Mouse (Mus musculus) heart, embryonic 15.5 days (tissue): ENCODE results near the gene Usp32. TPM values are rescaled to one million over a fixed set of nuclear protein-coding genes. Genes with fewer than 3 reads are reported as not detected.

Source experiments
- ATAC-seq: fragments of 200-750 bp; cut with Nextera tagmentation; replicated peaks from 2 replicates; pipeline ENCODE4 v1.8.0; 2017; ENCODE audit warnings: low read depth, moderate TSS enrichment; ENCODE audit not compliant: insufficient number of reproducible peaks, insufficient read depth, low FRiP score
- H3K27ac ChIP-seq: fragments of 300-500 bp; sonication (generic); 2 replicates; pipeline ENCODE4 v1.5.1; 2015; ENCODE audit warnings: mild to moderate bottlenecking, inconsistent platforms
- H3K27me3 ChIP-seq: fragments of 300-500 bp; sonication (generic); 2 replicates; pipeline ENCODE4 v1.6.1; 2015; ENCODE audit warnings: inconsistent platforms
- H3K36me3 ChIP-seq: fragments of 300-500 bp; sonication (generic); 2 replicates; pipeline ENCODE4 v1.6.1; 2015; ENCODE audit warnings: mild to moderate bottlenecking, inconsistent platforms
- H3K4me1 ChIP-seq: fragments of 300-500 bp; sonication (generic); replicated peaks from 2 replicates; pipeline ENCODE4 v1.6.1; 2015; ENCODE audit warnings: inconsistent platforms
- H3K4me2 ChIP-seq: fragments of 300-500 bp; sonication (generic); 2 replicates; pipeline ENCODE4 v1.6.1; 2015; ENCODE audit warnings: inconsistent platforms, mild to moderate bottlenecking, moderate library complexity
- H3K4me3 ChIP-seq: fragments of 300-500 bp; sonication (generic); 2 replicates; pipeline ENCODE4 v1.5.1; 2015; ENCODE audit warnings: mild to moderate bottlenecking, inconsistent platforms
- H3K9ac ChIP-seq: fragments of 300-500 bp; sonication (generic); 2 replicates; pipeline ENCODE4 v1.6.1; 2015; ENCODE audit warnings: mild to moderate bottlenecking, inconsistent platforms
- H3K9me3 ChIP-seq: fragments of 300-500 bp; sonication (generic); replicated peaks from 2 replicates; pipeline ENCODE4 v1.6.1; 2016; ENCODE audit warnings: inconsistent platforms
- WGBS: fragments of 180-500 bp; shearing (Covaris S2); methylation state at CpG from one replicate; pipeline ENCODE4 v1.1.7; 2015; ENCODE audit warnings: mixed read lengths; 5-methylcytosine and 5-hydroxymethylcytosine counted together
- polyA plus RNA-seq: library from polyadenylated mRNA; unstranded; fragments of >200 nt; fragmentation: Nextera tagmentation; extraction: Ambion mirVana; gene quantifications from 2 replicates; pipeline ENCODE4 v1.2.1, GENCODE M21; 2015

Gene Usp32
- polyA plus RNA-seq, 1 experiment from 2014 or later, result 3.0 TPM

GRCm38 (mm10) chr11:85055561-85055960 is 84.4 kb downstream of the Usp32 start:
- H3K27me3 ChIP-seq, result no peaks in the 10 kb centered on the region
- H3K4me2 ChIP-seq, result no peak overlapping the region
- 85% methylated on average over 2 of the region's 2 CpGs for WGBS
- 0 out of 2 replicates have a peak, but pooled peaks cover 2% of the 10 kb centered on the region for H3K4me1 ChIP-seq
- H3K27ac ChIP-seq, result no peak overlapping the region
- H3K36me3 ChIP-seq, result peaks cover 7% of the 10 kb centered on the region; the same call in 1 of the 2 replicates
- H3K4me3 ChIP-seq, result no peak overlapping the region
- H3K9me3 ChIP-seq, result no peaks in the 10 kb centered on the region
- no peak for ATAC-seq
- H3K9ac ChIP-seq, result no peak overlapping the region

GRCm38 (mm10) chr11:85039256-85039655 is 100.7 kb downstream of the Usp32 start:
- no peak overlapping the region for H3K4me3 ChIP-seq
- H3K36me3 ChIP-seq, result peaks cover 15% of the 10 kb centered on the region; the same call in 1 of the 2 replicates
- H3K9ac ChIP-seq, result no peak overlapping the region
- no peak overlapping the region for H3K27ac ChIP-seq
- H3K27me3 ChIP-seq, result no peaks in the 10 kb centered on the region
- 83% methylated on average over 3 of the region's 3 CpGs for WGBS
- no peak overlapping the region for H3K4me2 ChIP-seq
- no peaks in the 10 kb centered on the region for H3K9me3 ChIP-seq
- no peak for ATAC-seq
- H3K4me1 ChIP-seq, result no peaks in the 10 kb centered on the region

- Histone ChIP-seq H3K9me3 (no peaks in the 10 kb centered on the region), H3K4me1 (no peaks in the 10 kb centered on the region), H3K27me3 (no peaks in the 10 kb centered on the region), H3K9ac (no peak overlapping the region), H3K4me3 (no peak overlapping the region), H3K4me2 (no peak overlapping the region), H3K36me3 (peaks cover 21% of the 10 kb centered on the region), H3K27ac (no peak overlapping the region)
- no peak for ATAC-seq
Measured at GRCm38 (mm10) chr11:85013121-85013520, 126.8 kb downstream of the Usp32 start.

DNA sequence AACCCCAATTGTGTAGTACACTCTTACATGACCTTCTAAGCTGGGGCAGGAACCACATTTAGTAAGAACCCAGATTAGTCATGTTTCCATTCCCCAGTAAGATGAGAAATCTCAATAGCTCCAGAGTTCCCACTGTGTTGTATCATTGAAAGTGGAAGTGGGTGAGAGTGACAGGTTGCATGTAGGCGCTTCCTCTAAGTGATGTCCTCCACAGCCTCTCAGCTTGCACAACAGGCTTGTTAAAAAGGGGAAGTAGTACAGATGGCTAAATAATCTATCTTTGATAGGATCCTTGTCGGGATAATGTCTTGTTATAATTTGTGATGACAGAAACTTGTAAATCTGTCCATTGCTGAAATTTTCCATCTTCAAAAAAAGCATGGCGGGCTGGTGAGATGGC is 136.4 kb downstream of the Usp32 start:
- Histone ChIP-seq H3K4me3 (no peak overlapping the region), H3K9ac (no peak overlapping the region), H3K27ac (no peak overlapping the region), H3K9me3 (no peaks in the 10 kb centered on the region), H3K4me2 (no peak overlapping the region), H3K36me3 (peaks cover 20% of the 10 kb centered on the region), H3K4me1 (no peaks in the 10 kb centered on the region), H3K27me3 (no peaks in the 10 kb centered on the region)
- 79% methylated on average over 3 of the region's 3 CpGs for WGBS
- no peak for ATAC-seq

GRCm38 (mm10) chr11:84995241-84995640 is 144.7 kb downstream of the Usp32 start:
- Histone ChIP-seq H3K4me1 (no peaks in the 10 kb centered on the region), H3K27me3 (no peaks in the 10 kb centered on the region), H3K36me3 (peaks cover 50% of the 10 kb centered on the region), H3K27ac (no peak overlapping the region), H3K9me3 (no peaks in the 10 kb centered on the region), H3K4me2 (no peak overlapping the region), H3K4me3 (no peak overlapping the region), H3K9ac (no peak overlapping the region)
- no peak for ATAC-seq
- WGBS, result 88% methylated on average over 1 of the region's 1 CpGs

DNA sequence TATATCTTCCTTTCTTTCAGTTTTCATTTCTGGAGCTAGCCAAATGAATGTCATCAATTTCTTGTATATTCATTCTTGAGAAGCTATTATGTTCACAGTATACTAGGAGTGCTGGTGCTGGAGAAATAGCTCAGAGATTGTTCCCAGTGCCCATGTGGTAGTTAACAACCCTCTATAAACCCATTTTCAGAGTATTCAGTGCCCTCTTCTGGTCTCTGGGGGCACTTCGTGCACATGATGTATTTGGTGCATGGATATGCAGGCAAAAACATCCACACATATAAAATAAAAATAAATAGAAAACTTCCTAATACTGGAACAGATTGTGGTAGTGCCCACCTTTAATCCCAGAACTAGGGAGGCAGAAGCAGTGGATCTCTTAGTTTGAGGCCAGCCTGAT is 147.0 kb downstream of the Usp32 start:
- ATAC-seq, result no peak
- no peak overlapping the region for H3K9ac ChIP-seq
- H3K4me3 ChIP-seq, result no peak overlapping the region
- H3K4me2 ChIP-seq, result no peak overlapping the region
- H3K27me3 ChIP-seq, result no peaks in the 10 kb centered on the region
- H3K9me3 ChIP-seq, result no peaks in the 10 kb centered on the region
- no peaks in the 10 kb centered on the region for H3K4me1 ChIP-seq
- H3K27ac ChIP-seq, result no peak overlapping the region
- 94% methylated on average over 1 of the region's 1 CpGs for WGBS
- peaks cover 55% of the 10 kb centered on the region for H3K36me3 ChIP-seq

- ATAC-seq, result no peak
- WGBS, result 82% methylated on average over 3 of the region's 3 CpGs
- Histone ChIP-seq H3K36me3 (peaks cover 37% of the 10 kb centered on the region), H3K9ac (no peak overlapping the region), H3K9me3 (no peaks in the 10 kb centered on the region), H3K4me3 (no peak overlapping the region), H3K4me1 (no peaks in the 10 kb centered on the region), H3K4me2 (no peak overlapping the region), H3K27ac (no peak overlapping the region), H3K27me3 (no peaks in the 10 kb centered on the region)
Measured at GRCm38 (mm10) chr11:84988341-84988919, 151.5 kb downstream of the Usp32 start.

DNA sequence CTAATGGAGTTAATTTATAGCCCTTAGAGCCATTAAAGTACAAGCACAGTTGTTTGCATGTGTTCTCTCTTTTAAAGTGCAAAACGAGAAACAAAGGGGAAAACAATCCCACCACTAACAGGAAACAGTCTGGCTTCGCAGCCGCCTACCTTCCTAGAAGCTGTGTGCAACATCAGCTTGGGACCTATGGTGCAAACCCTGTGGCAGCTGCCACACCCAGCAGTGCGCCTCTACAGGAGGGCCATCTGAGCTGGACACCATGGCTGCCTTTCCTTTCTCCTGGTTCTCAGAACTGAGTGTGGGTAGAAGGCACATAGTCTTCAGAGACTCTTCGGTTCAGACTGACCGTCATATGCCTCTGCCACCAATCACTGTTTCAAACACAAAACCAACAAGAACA is 154.5 kb downstream of the Usp32 start:
- Histone ChIP-seq H3K4me2 (no peak overlapping the region), H3K27ac (no peak overlapping the region), H3K9me3 (no peaks in the 10 kb centered on the region), H3K4me3 (no peak overlapping the region), H3K27me3 (no peaks in the 10 kb centered on the region), H3K9ac (no peak overlapping the region), H3K36me3 (peaks cover 20% of the 10 kb centered on the region), H3K4me1 (no peaks in the 10 kb centered on the region)
- WGBS, result 88% methylated on average over 6 of the region's 6 CpGs
- no peak for ATAC-seq

GRCm38 (mm10) chr11:84980697-84981096 is 159.3 kb downstream of the Usp32 start:
- H3K27me3 ChIP-seq, result no peaks in the 10 kb centered on the region
- no peak overlapping the region for H3K4me2 ChIP-seq
- H3K9ac ChIP-seq, result no peak overlapping the region
- no peaks in the 10 kb centered on the region for H3K36me3 ChIP-seq
- H3K9me3 ChIP-seq, result no peaks in the 10 kb centered on the region
- no peak overlapping the region for H3K27ac ChIP-seq
- WGBS, result 67% methylated on average over 2 of the region's 2 CpGs
- H3K4me3 ChIP-seq, result no peak overlapping the region
- ATAC-seq, result no peak
- H3K4me1 ChIP-seq, result no peaks in the 10 kb centered on the region

- no peak overlapping the region for H3K4me2 ChIP-seq
- H3K4me3 ChIP-seq, result no peak overlapping the region
- no peak overlapping the region for H3K27ac ChIP-seq
- no peaks in the 10 kb centered on the region for H3K36me3 ChIP-seq
- no peaks in the 10 kb centered on the region for H3K4me1 ChIP-seq
- no peaks in the 10 kb centered on the region for H3K27me3 ChIP-seq
- H3K9me3 ChIP-seq, result no peaks in the 10 kb centered on the region
- no peak for ATAC-seq
- H3K9ac ChIP-seq, result no peak overlapping the region
- WGBS, result 36% methylated on average over 1 of the region's 1 CpGs
Measured at GRCm38 (mm10) chr11:84979351-84979750, 160.6 kb downstream of the Usp32 start.

DNA sequence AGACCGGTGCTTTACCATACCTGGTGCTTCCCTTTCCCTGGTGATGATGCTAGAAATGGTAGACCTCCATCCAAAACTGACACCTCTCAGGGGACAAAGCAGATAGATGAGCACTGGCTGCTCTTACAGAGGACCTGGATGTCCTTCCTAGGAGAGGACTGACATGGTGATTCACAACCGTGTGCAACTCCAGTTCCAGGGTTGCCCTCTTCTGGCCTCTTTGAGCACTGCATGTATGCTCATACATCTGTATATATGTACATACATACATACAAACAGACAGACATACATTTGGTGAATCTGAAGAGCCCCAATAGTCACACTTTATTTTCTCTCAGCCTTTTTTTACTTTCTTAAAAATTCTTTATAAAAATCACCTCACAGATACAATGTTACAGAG is 161.8 kb downstream of the Usp32 start:
- WGBS, result 62% methylated on average over 2 of the region's 2 CpGs
- no peak overlapping the region for H3K9ac ChIP-seq
- H3K9me3 ChIP-seq, result no peaks in the 10 kb centered on the region
- H3K4me2 ChIP-seq, result no peak overlapping the region
- no peaks in the 10 kb centered on the region for H3K4me1 ChIP-seq
- H3K4me3 ChIP-seq, result no peak overlapping the region
- H3K27ac ChIP-seq, result no peak overlapping the region
- ATAC-seq, result no peak
- H3K27me3 ChIP-seq, result no peaks in the 10 kb centered on the region
- no peaks in the 10 kb centered on the region for H3K36me3 ChIP-seq

DNA sequence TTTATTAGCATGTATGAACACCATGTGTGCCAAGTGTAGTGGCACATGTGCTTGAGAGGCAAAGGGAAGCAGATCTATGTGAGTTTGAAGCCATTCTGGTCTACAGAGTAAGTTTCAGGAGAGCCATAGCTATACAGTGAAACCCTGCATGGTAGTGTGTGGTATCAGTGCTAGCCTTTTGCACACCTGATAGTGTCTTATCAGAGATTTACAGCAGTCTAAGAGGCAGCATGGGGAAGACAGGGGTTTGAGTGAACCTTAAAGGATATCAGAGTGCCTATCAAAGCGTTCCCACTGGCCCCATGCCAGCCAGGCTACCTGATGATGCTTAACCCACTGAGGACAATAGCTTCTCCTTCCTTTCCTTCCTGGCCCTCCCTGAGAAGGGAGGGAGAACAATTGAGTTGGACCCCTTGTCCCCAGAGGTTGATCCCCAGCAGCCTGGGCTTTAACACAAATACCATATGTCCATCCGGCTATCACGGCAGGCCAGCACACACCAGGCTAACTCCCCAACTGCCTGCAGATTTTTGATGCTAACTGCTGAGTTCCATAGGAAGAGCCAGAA is 162.5 kb downstream of the Usp32 start:
- H3K4me2 ChIP-seq, result no peak overlapping the region
- H3K4me1 ChIP-seq, result no peaks in the 10 kb centered on the region
- H3K9ac ChIP-seq, result no peak overlapping the region
- no peaks in the 10 kb centered on the region for H3K36me3 ChIP-seq
- ATAC-seq, result no peak; the same call in 1 of the 2 replicates
- H3K27ac ChIP-seq, result no peak overlapping the region
- H3K4me3 ChIP-seq, result no peak overlapping the region
- no peaks in the 10 kb centered on the region for H3K9me3 ChIP-seq
- no peaks in the 10 kb centered on the region for H3K27me3 ChIP-seq
- WGBS, result 72% methylated on average over 3 of the region's 3 CpGs
